Mouse (Mus musculus): Measurements from ENCODE around the gene Hist2h2aa1. TPM values are rescaled to one million over a fixed set of nuclear protein-coding genes. Genes with fewer than 3 reads are reported as not detected.

Gene Hist2h2aa1
- polyA plus RNA-seq, 1 experiment from 2014 or later = 22.0 TPM

DNA sequence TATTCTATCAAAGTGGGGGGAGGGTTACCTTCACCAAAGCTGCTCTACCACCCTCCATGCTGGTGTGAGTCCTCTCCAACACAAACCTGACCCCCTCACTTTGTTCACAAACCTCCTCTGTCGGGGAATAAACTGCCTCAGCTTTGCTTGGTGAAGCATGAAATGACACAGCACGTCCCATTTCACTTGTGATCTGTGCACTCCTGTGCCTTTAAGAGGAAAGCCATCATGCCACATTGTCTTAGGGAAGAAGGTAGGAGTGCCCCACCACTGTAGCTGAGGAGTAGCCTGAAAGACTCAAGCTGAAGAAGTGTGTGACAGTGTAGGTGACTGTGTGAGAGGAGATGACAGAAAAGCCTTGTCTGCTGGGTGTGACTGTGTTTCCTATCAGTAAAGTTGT lies 19.9 kb upstream of the Hist2h2aa1 start:
- Histone ChIP-seq H3K4me1 (ENCODE audit: control insufficient read depth, insufficient read depth, low read length) (peaks cover 19% of the 10 kb centered on the region), H3K4me2 (ENCODE audit: low read depth, low read length) (no peak overlapping the region), H3K27ac (replicated peaks; ENCODE audit: low read depth, low read length) (no peak overlapping the region), H3K9ac (ENCODE audit: low read depth, low read length) (no peak overlapping the region), H3K9me3 (ENCODE audit: control insufficient read depth, low read length) (no peaks in the 10 kb centered on the region), H3K4me3 (ENCODE audit: low read depth, low read length) (no peak overlapping the region), H3K36me3 (ENCODE audit: control insufficient read depth, insufficient read depth, low read length) (no peaks in the 10 kb centered on the region), H3K27me3 (replicated peaks; ENCODE audit: control insufficient read depth, insufficient read depth, low read length) (no peaks in the 10 kb centered on the region)
- no peak for DNase-seq (ENCODE audit: low spot score)
- ATAC-seq (ENCODE audit: low read depth) = no peak
- WGBS = 28% methylated on average over 2 of the region's 2 CpGs

DNA sequence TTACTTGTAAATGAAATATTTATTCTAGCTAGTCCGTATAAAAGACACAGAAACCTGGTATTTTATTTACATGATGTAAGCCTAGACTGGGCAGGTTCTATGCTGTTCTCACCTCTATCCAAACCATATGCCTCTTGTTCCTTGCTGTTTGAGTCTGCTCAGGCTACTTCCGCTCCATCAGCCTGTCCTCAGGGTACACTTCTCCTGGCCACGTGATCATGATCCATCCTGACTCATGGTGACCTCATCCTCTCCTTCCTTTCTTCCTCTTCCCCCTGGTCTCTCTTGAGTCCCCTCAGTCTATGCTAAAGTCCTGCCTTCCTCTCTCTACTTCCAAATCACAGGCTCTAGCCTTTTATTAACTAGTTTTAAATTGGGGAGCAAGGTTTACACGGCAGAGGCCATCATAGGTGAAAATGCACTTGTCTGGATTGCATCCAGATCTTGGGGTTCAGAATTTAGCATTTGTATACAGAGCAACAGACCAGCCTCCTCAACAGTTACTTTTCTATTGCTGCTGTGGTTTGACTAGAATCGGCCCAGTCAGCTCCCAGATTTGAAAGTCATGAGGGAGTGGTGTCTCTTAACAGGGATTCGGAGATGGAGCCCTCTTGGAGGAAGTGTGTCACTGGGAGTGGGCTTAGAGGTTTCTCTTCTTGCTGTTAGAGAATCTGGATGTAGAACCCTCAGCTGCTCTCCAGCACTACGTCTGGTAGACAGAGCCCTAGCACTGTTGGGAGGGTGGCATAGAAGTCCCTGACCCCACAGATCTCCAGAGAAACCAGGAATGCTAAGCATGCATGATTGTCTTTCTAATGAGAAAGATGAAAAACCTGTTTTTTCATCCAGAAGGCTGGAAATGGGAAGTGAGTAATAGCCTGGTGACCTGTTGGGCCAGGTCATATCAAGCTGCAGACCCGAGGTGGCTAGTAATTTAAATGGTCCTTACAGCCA lies 18.3 kb upstream of the Hist2h2aa1 start:
- H3K27me3 ChIP-seq (replicated peaks; ENCODE audit: control insufficient read depth, insufficient read depth, low read length) = no peaks in the 10 kb centered on the region
- no peaks in the 10 kb centered on the region for H3K36me3 ChIP-seq (ENCODE audit: control insufficient read depth, insufficient read depth, low read length)
- no peak for DNase-seq (ENCODE audit: low spot score)
- H3K9me3 ChIP-seq (ENCODE audit: control insufficient read depth, low read length) = no peaks in the 10 kb centered on the region
- no peak overlapping the region for H3K27ac ChIP-seq (replicated peaks; ENCODE audit: low read depth, low read length)
- ATAC-seq (ENCODE audit: low read depth) = peak; percentile 34; the same call in 1 of the 2 replicates
- H3K4me3 ChIP-seq (ENCODE audit: low read depth, low read length) = no peak overlapping the region
- no peak overlapping the region for H3K4me2 ChIP-seq (ENCODE audit: low read depth, low read length)
- H3K9ac ChIP-seq (ENCODE audit: low read depth, low read length) = no peak overlapping the region
- peaks cover 14% of the 10 kb centered on the region for H3K4me1 ChIP-seq (ENCODE audit: control insufficient read depth, insufficient read depth, low read length)
- WGBS = 53% methylated on average over 8 of the region's 8 CpGs

DNA sequence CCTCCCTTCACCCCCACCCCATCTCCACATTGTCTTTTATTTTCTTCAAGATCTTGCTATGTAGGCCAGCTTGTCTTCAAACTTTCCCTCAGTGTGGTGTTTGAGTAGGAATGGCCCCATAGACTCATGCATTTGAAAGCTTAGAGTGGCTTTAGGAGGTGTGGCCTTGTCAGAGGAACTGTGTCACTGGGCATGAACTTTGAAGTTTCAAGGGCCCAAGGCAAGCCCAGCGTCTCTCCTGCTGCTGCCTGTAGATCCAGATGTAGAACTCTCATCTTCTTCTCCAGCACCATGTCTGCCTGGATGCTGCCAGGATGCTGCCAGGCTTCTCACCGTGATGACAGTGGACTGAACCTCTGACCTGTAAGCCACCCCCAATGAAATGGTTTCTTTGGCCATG lies 16.5 kb upstream of the Hist2h2aa1 start:
- no peaks in the 10 kb centered on the region for H3K36me3 ChIP-seq (ENCODE audit: control insufficient read depth, insufficient read depth, low read length)
- no peak for DNase-seq (ENCODE audit: low spot score)
- no peak overlapping the region for H3K27ac ChIP-seq (replicated peaks; ENCODE audit: low read depth, low read length)
- no peak overlapping the region for H3K4me2 ChIP-seq (ENCODE audit: low read depth, low read length)
- no peak for ATAC-seq (ENCODE audit: low read depth)
- H3K27me3 ChIP-seq (replicated peaks; ENCODE audit: control insufficient read depth, insufficient read depth, low read length) = no peaks in the 10 kb centered on the region
- no peaks in the 10 kb centered on the region for H3K9me3 ChIP-seq (ENCODE audit: control insufficient read depth, low read length)
- no peak overlapping the region for H3K9ac ChIP-seq (ENCODE audit: low read depth, low read length)
- H3K4me3 ChIP-seq (ENCODE audit: low read depth, low read length) = no peak overlapping the region
- 64% methylated on average over 2 of the region's 2 CpGs for WGBS
- H3K4me1 ChIP-seq (ENCODE audit: control insufficient read depth, insufficient read depth, low read length) = no peaks in the 10 kb centered on the region

DNA sequence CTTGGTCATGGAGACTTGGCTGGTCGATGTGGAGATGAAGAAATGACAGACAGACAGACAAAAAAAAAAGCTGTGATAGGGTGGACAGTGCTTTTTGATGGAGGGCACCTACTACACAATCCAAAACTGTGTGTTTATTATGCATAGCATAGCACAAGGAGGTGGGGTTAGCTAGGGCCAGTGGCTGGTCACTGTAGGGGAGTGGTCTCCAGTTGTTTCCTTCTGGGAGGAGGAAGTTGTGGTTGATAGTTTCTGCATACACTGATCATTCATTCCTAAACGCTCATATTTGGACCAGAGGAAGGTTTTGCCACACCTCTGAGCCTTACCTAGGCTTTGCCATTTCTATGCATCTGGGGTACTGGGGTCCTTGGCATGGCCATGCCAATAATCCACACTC lies 14.9 kb upstream of the Hist2h2aa1 start:
- Histone ChIP-seq H3K27me3 (replicated peaks; ENCODE audit: control insufficient read depth, insufficient read depth, low read length) (no peaks in the 10 kb centered on the region), H3K9me3 (ENCODE audit: control insufficient read depth, low read length) (no peaks in the 10 kb centered on the region), H3K4me2 (ENCODE audit: low read depth, low read length) (no peak overlapping the region), H3K27ac (replicated peaks; ENCODE audit: low read depth, low read length) (no peak overlapping the region), H3K36me3 (ENCODE audit: control insufficient read depth, insufficient read depth, low read length) (no peaks in the 10 kb centered on the region), H3K4me1 (ENCODE audit: control insufficient read depth, insufficient read depth, low read length) (no peaks in the 10 kb centered on the region), H3K4me3 (ENCODE audit: low read depth, low read length) (no peak overlapping the region), H3K9ac (ENCODE audit: low read depth, low read length) (no peak overlapping the region)
- no peak for DNase-seq (ENCODE audit: low spot score)
- ATAC-seq (ENCODE audit: low read depth) = no peak
- 82% methylated on average over 2 of the region's 2 CpGs for WGBS

DNA sequence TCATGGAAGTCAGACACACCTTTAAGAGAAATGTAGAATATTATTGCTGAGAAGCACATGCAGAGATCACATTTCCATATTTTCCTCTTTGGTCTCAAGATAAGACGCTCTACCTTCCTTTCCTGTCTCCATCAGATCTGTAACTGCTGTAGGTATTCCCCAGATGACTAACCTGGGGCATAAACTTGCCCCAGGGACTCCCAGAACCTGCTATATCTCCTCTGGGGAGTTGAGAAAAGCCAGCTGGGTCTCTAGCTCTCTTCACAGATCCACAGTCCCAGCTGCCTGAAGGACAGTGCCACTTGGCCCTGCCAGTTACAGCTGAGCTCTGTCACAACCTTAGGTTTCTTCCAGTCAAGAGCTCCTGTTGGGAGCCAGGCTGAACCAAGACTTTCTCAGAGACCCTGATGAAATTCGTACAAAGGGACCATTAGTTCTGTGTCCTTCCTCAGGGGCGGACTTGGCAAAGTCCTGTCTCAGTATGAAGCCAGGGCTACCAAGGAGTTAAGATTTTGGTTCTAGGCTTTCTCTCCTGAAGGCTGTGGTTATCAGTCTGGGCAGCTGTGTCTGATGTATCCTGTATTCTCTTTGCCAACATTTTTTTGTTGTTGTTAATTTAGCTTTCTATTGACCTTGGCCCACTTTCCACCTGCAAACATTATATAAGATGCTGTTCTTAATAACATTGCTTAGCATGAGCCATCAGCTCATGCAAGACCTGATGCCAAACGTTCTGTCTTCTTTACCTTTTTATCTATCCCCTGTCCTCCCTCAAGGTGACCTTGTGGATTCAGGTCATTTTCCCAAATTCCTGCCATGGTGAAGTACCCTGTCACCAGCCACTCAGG lies 14.2 kb upstream of the Hist2h2aa1 start:
- no peak for DNase-seq (ENCODE audit: low spot score)

DNA sequence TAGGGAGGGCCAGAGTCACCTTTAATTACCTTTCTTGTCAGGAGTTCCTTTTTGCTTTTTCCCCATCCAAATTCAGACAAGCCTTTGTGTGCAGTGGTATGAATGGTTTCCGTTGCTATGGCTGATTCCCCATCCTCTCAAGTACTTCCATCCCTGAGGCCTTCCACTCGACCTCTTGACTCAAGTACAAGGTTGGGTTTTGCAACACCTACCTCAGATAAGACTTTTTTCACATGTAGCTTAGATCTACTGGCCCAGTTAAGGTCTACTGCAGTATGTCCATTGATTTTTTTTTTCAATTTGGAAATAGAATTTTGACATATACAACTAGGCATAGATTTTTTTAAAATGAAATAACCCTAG lies 13.6 kb upstream of the Hist2h2aa1 start:
- no peak overlapping the region for H3K27ac ChIP-seq (replicated peaks; ENCODE audit: low read depth, low read length)
- no peak overlapping the region for H3K9ac ChIP-seq (ENCODE audit: low read depth, low read length)
- H3K27me3 ChIP-seq (replicated peaks; ENCODE audit: control insufficient read depth, insufficient read depth, low read length) = no peaks in the 10 kb centered on the region
- H3K9me3 ChIP-seq (ENCODE audit: control insufficient read depth, low read length) = no peaks in the 10 kb centered on the region
- no peaks in the 10 kb centered on the region for H3K4me1 ChIP-seq (ENCODE audit: control insufficient read depth, insufficient read depth, low read length)
- DNase-seq (ENCODE audit: low spot score) (no peak), ATAC-seq (ENCODE audit: low read depth) (no peak)
- no peak overlapping the region for H3K4me3 ChIP-seq (ENCODE audit: low read depth, low read length)
- no peak overlapping the region for H3K4me2 ChIP-seq (ENCODE audit: low read depth, low read length)
- 62% methylated on average over 2 of the region's 2 CpGs for WGBS
- no peaks in the 10 kb centered on the region for H3K36me3 ChIP-seq (ENCODE audit: control insufficient read depth, insufficient read depth, low read length)

More for the DNA sequence above, 14.2 kb upstream of the Hist2h2aa1 start:
- Histone ChIP-seq H3K4me1 (ENCODE audit: control insufficient read depth, insufficient read depth, low read length) (no peaks in the 10 kb centered on the region), H3K36me3 (ENCODE audit: control insufficient read depth, insufficient read depth, low read length) (no peaks in the 10 kb centered on the region), H3K9ac (ENCODE audit: low read depth, low read length) (no peak overlapping the region), H3K27me3 (replicated peaks; ENCODE audit: control insufficient read depth, insufficient read depth, low read length) (no peaks in the 10 kb centered on the region), H3K4me3 (ENCODE audit: low read depth, low read length) (no peak overlapping the region), H3K4me2 (ENCODE audit: low read depth, low read length) (no peak overlapping the region), H3K27ac (replicated peaks; ENCODE audit: low read depth, low read length) (no peak overlapping the region), H3K9me3 (ENCODE audit: control insufficient read depth, low read length) (no peaks in the 10 kb centered on the region)
- no peak for ATAC-seq (ENCODE audit: low read depth)
- WGBS = 71% methylated on average over 4 of the region's 4 CpGs

DNA sequence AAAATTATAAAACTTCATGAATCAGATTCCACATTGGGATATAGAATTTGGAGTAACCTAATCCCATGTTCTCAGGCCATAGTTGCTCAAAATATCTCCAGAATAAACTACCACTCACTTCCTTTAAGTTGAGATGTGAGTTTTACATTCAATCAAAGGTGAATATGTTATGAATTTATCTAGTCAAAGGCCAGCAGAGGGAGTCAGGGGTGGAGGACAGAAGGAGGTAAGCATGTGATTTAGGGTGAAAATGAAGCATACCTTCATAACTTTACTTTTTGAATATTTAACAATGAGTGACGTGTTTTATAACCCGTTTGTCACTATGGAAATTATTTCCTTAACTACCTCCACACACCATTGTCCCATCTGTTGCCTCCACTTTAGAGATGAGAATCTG lies 10.4 kb upstream of the Hist2h2aa1 start:
- Histone ChIP-seq H3K9ac (ENCODE audit: low read depth, low read length) (no peak overlapping the region), H3K4me2 (ENCODE audit: low read depth, low read length) (no peak overlapping the region), H3K4me3 (ENCODE audit: low read depth, low read length) (no peak overlapping the region), H3K36me3 (ENCODE audit: control insufficient read depth, insufficient read depth, low read length) (no peaks in the 10 kb centered on the region), H3K4me1 (ENCODE audit: control insufficient read depth, insufficient read depth, low read length) (peaks cover 12% of the 10 kb centered on the region), H3K27ac (replicated peaks; ENCODE audit: low read depth, low read length) (no peak overlapping the region), H3K27me3 (replicated peaks; ENCODE audit: control insufficient read depth, insufficient read depth, low read length) (no peaks in the 10 kb centered on the region), H3K9me3 (ENCODE audit: control insufficient read depth, low read length) (no peaks in the 10 kb centered on the region)
- ATAC-seq (ENCODE audit: low read depth) = no peak
- 96% methylated on average over 2 of the region's 2 CpGs for WGBS
- DNase-seq (ENCODE audit: low spot score) = no peak

DNA sequence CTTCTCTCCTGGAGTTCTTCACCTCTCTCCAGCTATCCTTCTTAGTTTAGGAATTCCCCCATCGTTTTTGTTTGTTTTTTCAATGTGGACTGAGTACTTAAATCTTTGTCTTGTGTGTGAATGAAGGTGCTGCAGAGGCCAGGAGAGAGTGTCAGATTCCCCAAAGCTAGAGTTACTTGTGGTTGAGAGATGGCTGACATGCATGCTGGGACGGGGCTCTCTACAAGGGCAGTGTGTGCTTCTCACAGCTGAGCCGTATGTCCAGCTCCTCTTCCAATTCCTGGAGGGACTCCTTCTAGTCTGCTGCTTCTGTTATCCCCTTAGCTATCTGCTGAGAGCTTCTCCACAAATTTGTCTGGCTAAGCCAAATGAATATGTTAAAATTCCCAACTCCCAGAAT lies 9.5 kb upstream of the Hist2h2aa1 start:
- H3K36me3 ChIP-seq (ENCODE audit: control insufficient read depth, insufficient read depth, low read length) = no peaks in the 10 kb centered on the region
- H3K9me3 ChIP-seq (ENCODE audit: control insufficient read depth, low read length) = no peaks in the 10 kb centered on the region
- DNase-seq (ENCODE audit: low spot score) (no peak), ATAC-seq (ENCODE audit: low read depth) (no peak)
- H3K27me3 ChIP-seq (replicated peaks; ENCODE audit: control insufficient read depth, insufficient read depth, low read length) = no peaks in the 10 kb centered on the region
- H3K4me3 ChIP-seq (ENCODE audit: low read depth, low read length) = no peak overlapping the region
- no peak overlapping the region for H3K9ac ChIP-seq (ENCODE audit: low read depth, low read length)
- no peak overlapping the region for H3K4me2 ChIP-seq (ENCODE audit: low read depth, low read length)
- whole genome bisulfite sequencing = 48% methylated on average over 3 of the region's 3 CpGs
- no peak overlapping the region for H3K27ac ChIP-seq (replicated peaks; ENCODE audit: low read depth, low read length)
- peaks cover 15% of the 10 kb centered on the region for H3K4me1 ChIP-seq (ENCODE audit: control insufficient read depth, insufficient read depth, low read length)
